Mouse (Mus musculus) stomach, postnatal 0 days (tissue): ENCODE measurements around the gene Clcnka.

ENCODE experiments used
- CTCF ChIP-seq: IDR thresholded peaks from 2 replicates; pipeline ENCODE4 v1.5.1; 2016; ENCODE audit warnings: antibody characterized with exemption, low read depth, mild to moderate bottlenecking, moderate library complexity
- EP300 ChIP-seq: optimal IDR thresholded peaks from 2 replicates; pipeline ENCODE3; 2016; ENCODE audit warnings: antibody characterized with exemption

DNA sequence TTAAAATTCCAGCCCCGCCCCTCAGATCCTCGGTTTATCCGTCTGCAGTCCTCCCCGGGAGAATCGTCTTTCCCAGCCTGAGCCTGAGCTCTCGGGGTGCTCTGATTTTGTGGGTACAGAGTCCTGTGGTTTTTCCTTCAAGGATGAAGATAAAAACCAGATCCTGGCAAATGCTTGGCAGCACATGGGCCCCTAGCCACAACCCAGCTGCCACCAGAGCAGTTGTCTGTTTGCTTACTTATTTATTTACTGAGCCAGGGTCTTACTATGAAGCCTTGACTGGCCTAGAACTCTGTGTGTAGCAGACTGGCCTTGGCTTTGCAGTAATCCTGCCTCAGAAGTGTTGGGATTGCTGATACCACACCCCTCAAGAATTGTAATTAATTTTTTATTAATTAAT, 39.3 kb downstream of the Clcnka start:
- no peak for TF ChIP-seq CTCF
- TF ChIP-seq EP300, result no peak
